Mouse (Mus musculus): Measurements from ENCODE around the gene Gdap1l1.

GRCm38 (mm10) chr2:163412419-163412818, 25.9 kb upstream of the Gdap1l1 start:
- TF ChIP-seq POLR2A (IDR thresholded peaks at IDR 0.05; ENCODE audit: extremely low read depth, insufficient read depth, low read length) (no peak), CTCF (IDR thresholded peaks at IDR 0.05; ENCODE audit: extremely low read depth, insufficient read depth, low read length) (no peak)

Measured in cortical plate, adult 2 months (tissue).